Mouse (Mus musculus): ENCODE results near the gene Gm12216.

GRCm38 (mm10) chr11:53796409-53797151 lies 62.5 kb downstream of the Gm12216 start:
- no peak for TF ChIP-seq POLR2A (IDR thresholded peaks at IDR 0.05; ENCODE audit: borderline replicate concordance, extremely low read depth, low read depth, low read length)
- TF ChIP-seq CTCF (IDR thresholded peaks at IDR 0.05; ENCODE audit: insufficient read depth, low read length) = no peak
